Mouse (Mus musculus): Measurements from ENCODE around the gene Lbx1. TPM values are rescaled to one million over a fixed set of nuclear protein-coding genes. Genes with fewer than 3 reads are reported as not detected.

The Lbx1 gene
- total and polyA plus RNA-seq, 2 experiments from 2014 or later = not detected

DNA sequence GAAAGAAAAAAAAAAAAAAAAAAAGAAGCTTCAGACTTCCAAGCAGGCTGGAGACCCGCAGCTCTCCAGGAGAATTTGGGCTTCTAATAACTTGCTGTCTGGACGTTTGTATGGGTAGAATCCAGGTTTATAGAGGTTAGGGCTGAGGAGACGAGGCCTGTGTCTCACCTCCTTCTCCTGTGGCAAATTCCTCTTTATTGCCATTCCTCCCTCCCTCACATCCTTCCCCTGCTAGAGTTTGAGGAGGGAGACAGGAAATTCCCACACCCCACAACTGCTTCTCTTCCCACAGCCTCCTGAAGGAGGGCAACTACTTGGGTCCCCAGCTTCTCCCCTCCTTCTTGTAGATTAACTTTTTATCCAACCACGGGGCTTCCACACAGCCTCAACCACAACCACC is 20.2 kb downstream of the Lbx1 start:
- Histone ChIP-seq H3K9ac (no peak overlapping the region), H3K4me1 (ENCODE audit: insufficient read depth) (no peaks in the 10 kb centered on the region), H3K4me3 (ENCODE audit: low read depth, low read length) (no peak overlapping the region), H3K9me3 (ENCODE audit: low read length) (no peaks in the 10 kb centered on the region), H3K27me3 (ENCODE audit: insufficient read depth, low read length) (peaks cover 4% of the 10 kb centered on the region), H3K36me3 (ENCODE audit: insufficient read depth) (no peaks in the 10 kb centered on the region), H3K27ac (ENCODE audit: low read depth, low read length) (no peak overlapping the region), H3K4me2 (ENCODE audit: low read depth) (no peak overlapping the region)
- ATAC-seq = no peak
- TF ChIP-seq CTCF (IDR thresholded peaks at IDR 0.05; ENCODE audit: low read depth) = no peak
- 86% methylated on average over 4 of the region's 4 CpGs for WGBS
- DNase-seq = no peak

DNA sequence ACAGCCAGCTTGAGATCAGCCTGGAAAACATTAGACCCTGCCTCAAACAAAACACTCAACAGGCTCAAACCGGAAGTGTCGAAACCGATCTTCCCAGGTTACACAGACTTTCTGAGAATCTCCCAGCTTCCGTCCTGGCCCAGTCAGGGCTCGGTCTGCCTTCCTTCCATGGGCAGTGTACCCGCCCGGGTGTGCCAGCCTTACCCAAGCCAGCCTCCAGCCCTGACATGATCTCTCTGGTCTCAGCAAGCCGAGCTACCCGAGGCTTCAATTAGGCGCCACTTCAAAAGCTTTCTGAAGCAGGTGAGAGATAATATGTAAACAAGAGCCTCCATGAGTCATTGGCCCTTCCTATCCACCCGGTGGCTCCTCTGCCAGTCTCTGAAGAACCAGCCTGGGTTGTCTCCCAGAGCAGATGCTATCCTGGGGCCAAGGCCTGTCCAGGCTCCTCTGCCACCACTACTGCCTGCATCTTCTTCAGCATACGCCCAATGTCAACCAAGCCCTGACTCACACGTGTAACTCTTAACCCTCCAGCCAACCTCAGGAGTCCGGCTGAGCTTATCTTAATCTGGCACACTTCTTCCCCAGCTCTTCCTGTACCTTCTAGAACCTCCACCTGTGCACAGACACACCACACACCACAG is 25.7 kb downstream of the Lbx1 start:
- peaks cover 14% of the 10 kb centered on the region for H3K27me3 ChIP-seq (ENCODE audit: insufficient read depth, low read length)
- no peaks in the 10 kb centered on the region for H3K4me1 ChIP-seq (ENCODE audit: insufficient read depth)
- no peaks in the 10 kb centered on the region for H3K9me3 ChIP-seq (ENCODE audit: low read length)
- no peaks in the 10 kb centered on the region for H3K36me3 ChIP-seq (ENCODE audit: insufficient read depth)
- DNase-seq = no peak
- H3K4me2 ChIP-seq (ENCODE audit: low read depth) = no peak overlapping the region
- no peak overlapping the region for H3K27ac ChIP-seq (ENCODE audit: low read depth, low read length)
- no peak overlapping the region for H3K9ac ChIP-seq
- ATAC-seq = no peak
- no peak for TF ChIP-seq CTCF (IDR thresholded peaks at IDR 0.05; ENCODE audit: low read depth)
- no peak overlapping the region for H3K4me3 ChIP-seq (ENCODE audit: low read depth, low read length)
- WGBS = 81% methylated on average over 14 of the region's 14 CpGs

DNA sequence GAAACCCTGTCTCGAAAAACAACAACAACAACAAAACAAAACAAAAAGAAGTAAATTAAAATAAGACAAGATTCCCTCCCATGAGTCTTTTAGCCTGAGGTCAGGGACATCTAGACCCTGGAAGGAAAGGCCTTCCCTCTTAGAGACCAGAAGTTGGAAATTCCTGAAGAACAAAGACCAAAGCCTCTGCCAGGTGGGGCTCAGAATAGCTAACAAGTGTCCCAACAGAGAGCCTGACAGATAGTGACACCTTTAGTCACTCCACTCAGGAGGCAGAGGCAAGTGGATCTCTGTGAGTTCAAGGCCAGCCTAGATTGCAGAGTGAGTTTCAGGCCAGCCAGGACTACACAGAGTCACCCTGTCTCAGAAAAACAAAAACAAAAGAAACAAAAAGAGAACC is 26.4 kb downstream of the Lbx1 start:
- peaks cover 14% of the 10 kb centered on the region for H3K27me3 ChIP-seq (ENCODE audit: insufficient read depth, low read length)
- no peak for TF ChIP-seq CTCF (IDR thresholded peaks at IDR 0.05; ENCODE audit: low read depth)
- H3K36me3 ChIP-seq (ENCODE audit: insufficient read depth) = no peaks in the 10 kb centered on the region
- H3K9ac ChIP-seq = no peak overlapping the region
- no peak overlapping the region for H3K4me2 ChIP-seq (ENCODE audit: low read depth)
- H3K9me3 ChIP-seq (ENCODE audit: low read length) = no peaks in the 10 kb centered on the region
- H3K27ac ChIP-seq (ENCODE audit: low read depth, low read length) = no peak overlapping the region
- no peaks in the 10 kb centered on the region for H3K4me1 ChIP-seq (ENCODE audit: insufficient read depth)
- no peak for ATAC-seq
- H3K4me3 ChIP-seq (ENCODE audit: low read depth, low read length) = no peak overlapping the region
- 67% methylated on average over 1 of the region's 1 CpGs for WGBS
- DNase-seq = no peak

DNA sequence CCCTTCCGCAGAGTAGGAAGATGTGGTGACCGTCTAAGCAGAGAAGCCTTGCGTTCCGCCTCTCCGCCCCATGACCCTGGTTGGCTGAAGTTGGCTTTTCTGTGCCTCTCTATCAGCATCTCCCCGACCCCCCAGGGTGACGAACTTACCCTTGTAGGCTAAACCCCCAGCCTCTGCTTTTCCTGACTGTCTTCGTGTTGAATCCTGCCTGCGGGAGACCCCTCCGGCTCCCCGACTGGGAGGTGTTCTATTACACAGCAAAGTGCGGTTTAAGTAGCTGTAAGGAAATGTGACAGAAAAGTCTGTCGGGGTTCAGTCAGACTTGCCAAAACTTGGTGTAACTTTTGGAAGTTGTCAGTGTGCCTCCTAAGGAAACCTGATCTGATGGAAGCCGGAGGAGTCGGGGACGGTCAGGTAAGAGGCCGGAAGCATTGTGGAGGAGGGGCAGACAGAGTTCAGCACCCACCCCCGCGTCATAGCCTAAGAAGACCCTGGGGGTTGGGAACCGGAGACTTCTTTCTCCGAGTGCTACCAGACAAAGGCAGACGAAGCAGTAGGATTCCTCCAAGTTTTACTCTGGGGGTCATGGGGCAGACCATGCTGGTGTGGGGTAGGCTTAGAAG is 27.1 kb downstream of the Lbx1 start:
- H3K9ac ChIP-seq = no peak overlapping the region
- WGBS = 21% methylated on average over 22 of the region's 22 CpGs
- H3K9me3 ChIP-seq (ENCODE audit: low read length) = no peaks in the 10 kb centered on the region
- no peaks in the 10 kb centered on the region for H3K4me1 ChIP-seq (ENCODE audit: insufficient read depth)
- no peak for TF ChIP-seq CTCF (IDR thresholded peaks at IDR 0.05; ENCODE audit: low read depth)
- no peak overlapping the region for H3K27ac ChIP-seq (ENCODE audit: low read depth, low read length)
- DNase-seq = no peak
- H3K4me3 ChIP-seq (ENCODE audit: low read depth, low read length) = no peak overlapping the region
- no peak overlapping the region for H3K4me2 ChIP-seq (ENCODE audit: low read depth)
- H3K27me3 ChIP-seq (ENCODE audit: insufficient read depth, low read length) = peaks cover 14% of the 10 kb centered on the region
- H3K36me3 ChIP-seq (ENCODE audit: insufficient read depth) = no peaks in the 10 kb centered on the region
- ATAC-seq = no peak

DNA sequence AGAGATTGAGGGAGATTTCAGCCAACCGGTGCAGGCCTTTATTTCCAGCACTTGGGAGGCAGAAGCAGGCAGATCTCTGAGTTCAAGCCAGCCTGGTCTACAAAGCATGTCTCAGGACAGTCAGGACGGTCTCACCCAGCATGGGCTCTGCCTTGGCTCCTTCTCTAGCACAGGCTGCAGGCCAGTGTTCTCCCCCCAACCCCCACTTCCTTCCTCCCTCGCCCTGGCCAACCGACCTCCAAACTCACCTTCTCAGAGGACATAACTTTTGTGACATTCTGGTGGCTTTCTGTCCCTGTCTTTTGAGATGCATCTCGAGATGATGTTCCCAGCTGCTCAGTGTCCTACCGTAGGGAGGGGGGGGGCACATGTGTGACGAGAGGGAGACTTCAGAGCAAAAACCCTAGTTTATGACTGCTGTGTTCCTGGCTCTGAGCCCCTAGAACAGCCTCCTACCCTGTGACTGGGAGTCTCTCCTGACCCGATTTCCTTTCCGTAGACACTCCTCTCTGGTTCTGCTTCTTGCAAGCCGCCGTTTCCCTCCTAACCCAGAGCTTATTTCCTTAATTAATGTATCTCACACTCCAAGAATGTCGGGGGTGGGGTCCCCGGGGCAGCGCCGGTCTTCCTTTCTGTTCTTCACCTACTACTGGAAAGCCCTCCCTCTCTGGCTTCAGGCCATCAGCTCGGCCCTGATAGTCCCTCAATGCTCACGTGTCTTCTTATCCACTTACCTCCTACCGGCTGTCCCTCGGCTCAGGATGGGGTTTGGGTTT is 27.8 kb downstream of the Lbx1 start:
- DNase-seq = no peak
- H3K4me2 ChIP-seq (ENCODE audit: low read depth) = no peak overlapping the region

DNA sequence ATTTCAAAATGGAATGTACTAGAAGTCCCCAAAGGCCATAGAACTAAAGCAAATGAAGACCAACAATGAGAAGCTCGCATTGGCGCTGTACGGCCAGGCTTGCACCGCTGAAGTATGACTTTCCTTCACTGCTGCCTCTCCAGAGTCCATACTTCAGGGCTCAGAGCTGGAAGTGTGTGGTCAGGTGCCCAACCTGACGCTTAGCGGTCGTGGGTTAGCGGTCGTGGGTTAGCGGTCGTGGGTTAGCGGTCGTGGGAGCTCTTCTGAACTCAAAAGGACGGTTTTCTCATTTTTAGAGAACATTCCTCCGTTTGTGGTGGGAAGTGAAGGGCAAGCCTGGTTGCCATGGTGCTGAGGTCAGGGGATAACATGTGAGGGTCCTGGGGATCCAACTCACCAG is 28.5 kb downstream of the Lbx1 start:
- Histone ChIP-seq H3K4me3 (ENCODE audit: low read depth, low read length) (no peak overlapping the region), H3K27ac (ENCODE audit: low read depth, low read length) (no peak overlapping the region)
- no peak for DNase-seq

More for the DNA sequence above, 27.8 kb downstream of the Lbx1 start:
- Histone ChIP-seq H3K4me3 (ENCODE audit: low read depth, low read length) (no peak overlapping the region), H3K27me3 (ENCODE audit: insufficient read depth, low read length) (peaks cover 14% of the 10 kb centered on the region), H3K27ac (ENCODE audit: low read depth, low read length) (no peak overlapping the region), H3K9ac (no peak overlapping the region), H3K9me3 (ENCODE audit: low read length) (no peaks in the 10 kb centered on the region), H3K36me3 (ENCODE audit: insufficient read depth) (no peaks in the 10 kb centered on the region), H3K4me1 (ENCODE audit: insufficient read depth) (no peaks in the 10 kb centered on the region)
- 34% methylated on average over 19 of the region's 19 CpGs for WGBS
- no peak for ATAC-seq
- TF ChIP-seq CTCF (IDR thresholded peaks at IDR 0.05; ENCODE audit: low read depth) = no peak

More for the DNA sequence above, 28.5 kb downstream of the Lbx1 start:
- WGBS = 95% methylated on average over 15 of the region's 15 CpGs
- no peaks in the 10 kb centered on the region for H3K9me3 ChIP-seq (ENCODE audit: low read length)
- no peak for TF ChIP-seq CTCF (IDR thresholded peaks at IDR 0.05; ENCODE audit: low read depth)
- H3K4me1 ChIP-seq (ENCODE audit: insufficient read depth) = no peaks in the 10 kb centered on the region
- no peak overlapping the region for H3K9ac ChIP-seq
- no peak overlapping the region for H3K4me2 ChIP-seq (ENCODE audit: low read depth)
- no peak for ATAC-seq
- no peaks in the 10 kb centered on the region for H3K36me3 ChIP-seq (ENCODE audit: insufficient read depth)
- peaks cover 14% of the 10 kb centered on the region for H3K27me3 ChIP-seq (ENCODE audit: insufficient read depth, low read length)

Measured in forebrain, postnatal 0 days (tissue).